21 mouse cellular contexts compared by ENCODE assay signal in the genomic region with DNA sequence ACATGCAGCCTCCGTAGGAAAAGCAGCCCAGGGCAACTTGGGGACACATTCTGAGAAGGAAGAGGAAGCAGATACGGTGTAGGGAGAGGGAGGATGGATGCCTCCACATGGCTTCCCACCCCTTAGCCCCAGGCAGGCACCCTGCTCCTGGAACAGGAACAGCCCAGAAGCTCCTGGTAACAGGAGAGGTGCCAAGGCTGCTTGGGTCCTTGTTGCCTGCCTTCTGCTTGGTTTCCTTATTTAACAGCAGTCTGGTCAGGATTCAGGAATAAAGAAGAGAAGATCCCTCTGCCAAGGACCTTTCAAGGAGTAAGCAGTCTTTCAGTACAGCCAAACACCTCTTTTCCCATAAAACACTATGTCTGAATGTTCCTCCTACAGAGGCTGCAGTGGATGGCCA. TPM values are rescaled to one million over a fixed set of nuclear protein-coding genes. Genes with fewer than 3 reads are reported as not detected.
DNase-seq lines count a peak whose midpoint lies in the region; ATAC-seq and TF ChIP-seq lines count a peak whose summit lies in the region.
"Had no signal": no experiment of that assay in that cellular context is flagged by ENCODE, and none has a peak within 500 bp of the region (broad histone marks: within the 10 kb centered on the region; RNA-seq: fewer than 3 reads in every experiment).

No protein-coding gene starts in this region.

- H3K9ac ChIP-seq in forebrain, postnatal 0 days, result no peak overlapping the region
- H3K9ac ChIP-seq in stomach, postnatal 0 days (ENCODE audit: low read length), result no peak overlapping the region
- H3K9ac ChIP-seq: embryonic facial prominence, embryonic 15.5 days; heart, embryonic 13.5 days; hindbrain, embryonic 15.5 days; limb, embryonic 12.5 days had no signal

- H3K4me2 ChIP-seq in forebrain, postnatal 0 days (ENCODE audit: low read depth), result no peak overlapping the region
- no peak overlapping the region for H3K4me2 ChIP-seq in stomach, postnatal 0 days (replicated peaks; ENCODE audit: low read depth)
- H3K4me2 ChIP-seq: embryonic facial prominence, embryonic 15.5 days; heart, embryonic 13.5 days; hindbrain, embryonic 15.5 days; limb, embryonic 12.5 days had no signal

- H3K27ac ChIP-seq in forebrain, postnatal 0 days (ENCODE audit: low read depth, low read length), result 0 out of 2 replicates have a peak overlapping the region, but pooled peaks have one; percentile 24
- no peak overlapping the region for H3K27ac ChIP-seq in forebrain, embryonic 10.5 days
- no peak overlapping the region for H3K27ac ChIP-seq in stomach, postnatal 0 days (replicated peaks)
- H3K27ac ChIP-seq: embryonic facial prominence, embryonic 15.5 days; gastrocnemius, adult 2 months; heart, embryonic 13.5 days; hindbrain, embryonic 15.5 days; limb, embryonic 12.5 days had no signal

- no peak overlapping the region for H3K4me3 ChIP-seq in forebrain, postnatal 0 days (ENCODE audit: low read depth, low read length)
- H3K4me3 ChIP-seq in forebrain, embryonic 10.5 days, result no peak overlapping the region
- no peak overlapping the region for H3K4me3 ChIP-seq in stomach, postnatal 0 days (ENCODE audit: low read depth, low read length)
- H3K4me3 ChIP-seq: embryonic facial prominence, embryonic 15.5 days; gastrocnemius, adult 2 months; heart, embryonic 13.5 days; hindbrain, embryonic 15.5 days; limb, embryonic 12.5 days had no signal

- no peaks in the 10 kb centered on the region for H3K9me3 ChIP-seq in forebrain, postnatal 0 days (ENCODE audit: low read length)
- no peaks in the 10 kb centered on the region for H3K9me3 ChIP-seq in forebrain, embryonic 10.5 days
- H3K9me3 ChIP-seq in stomach, postnatal 0 days (ENCODE audit: control insufficient read depth, low read length), result no peaks in the 10 kb centered on the region
- H3K9me3 ChIP-seq: embryonic facial prominence, embryonic 15.5 days; heart, embryonic 13.5 days; hindbrain, embryonic 15.5 days; limb, embryonic 12.5 days had no signal

- peak; percentile 63 for ATAC-seq in forebrain, postnatal 0 days
- no peak for ATAC-seq in stomach, postnatal 0 days (ENCODE audit: low FRiP score, low TSS enrichment)
- ATAC-seq: intestine, postnatal 0 days had no signal

- 80% methylated on average over 2 of the region's 2 CpGs for WGBS in forebrain, postnatal 0 days
- 84% methylated on average over 2 of the region's 2 CpGs for WGBS in forebrain, embryonic 10.5 days
- 58% methylated on average over 2 of the region's 2 CpGs for WGBS in stomach, postnatal 0 days

- no peaks in the 10 kb centered on the region; the same call in 1 of the 2 replicates for H3K36me3 ChIP-seq in forebrain, postnatal 0 days (ENCODE audit: insufficient read depth)
- H3K36me3 ChIP-seq in forebrain, embryonic 10.5 days (replicated peaks), result no peaks in the 10 kb centered on the region
- no peaks in the 10 kb centered on the region for H3K36me3 ChIP-seq in stomach, postnatal 0 days (ENCODE audit: control insufficient read depth, insufficient read depth, low read length)
- H3K36me3 ChIP-seq: heart, embryonic 13.5 days; hindbrain, embryonic 15.5 days; limb, embryonic 12.5 days had no signal

- 0 out of 2 replicates have a peak, but pooled peaks cover 4% of the 10 kb centered on the region for H3K4me1 ChIP-seq in forebrain, postnatal 0 days (ENCODE audit: insufficient read depth)
- H3K4me1 ChIP-seq in forebrain, embryonic 10.5 days, result no peaks in the 10 kb centered on the region
- H3K4me1 ChIP-seq in stomach, postnatal 0 days (replicated peaks; ENCODE audit: control insufficient read depth, insufficient read depth), result no peaks in the 10 kb centered on the region
- H3K4me1 ChIP-seq: embryonic facial prominence, embryonic 15.5 days; heart, embryonic 13.5 days; hindbrain, embryonic 15.5 days; limb, embryonic 12.5 days had no signal

- H3K27me3 ChIP-seq in forebrain, postnatal 0 days (ENCODE audit: insufficient read depth, low read length), result no peaks in the 10 kb centered on the region
- H3K27me3 ChIP-seq in forebrain, embryonic 10.5 days (ENCODE audit: poor library complexity, severe bottlenecking), result no peaks in the 10 kb centered on the region
- H3K27me3 ChIP-seq in stomach, postnatal 0 days (ENCODE audit: control insufficient read depth, insufficient read depth, low read length), result no peaks in the 10 kb centered on the region
- H3K27me3 ChIP-seq: embryonic facial prominence, embryonic 15.5 days; heart, embryonic 13.5 days; hindbrain, embryonic 15.5 days; limb, embryonic 12.5 days had no signal

- no peak for TF ChIP-seq EP300 in stomach, postnatal 0 days (optimal IDR thresholded peaks at IDR 0.05)

- peak; percentile 54 for DNase-seq in forebrain, postnatal 0 days
- no peak for DNase-seq in forebrain, embryonic 10.5 days (ENCODE audit: extremely low spot score, low spot score)
- peak; percentile 35 for DNase-seq in layer of hippocampus, adult 11-12 months (ENCODE audit: low spot score)
- no peak for DNase-seq in layer of hippocampus, postnatal 10 days (ENCODE audit: low spot score in 2 of 2)
- DNase-seq in right cerebral cortex, adult 18-20 months, result peak; percentile 63
- DNase-seq in right cerebral cortex, adult 2 months (ENCODE audit: low spot score in 2 of 2), result no peak
- no peak for DNase-seq in stomach, postnatal 0 days (ENCODE audit: low spot score)
- no peak for DNase-seq in thymus, adult 18-20 months
- DNase-seq: embryo, embryonic 11 days; gastrocnemius, adult 2 months; heart, adult 11 months; heart, postnatal 36 days; lung, postnatal 14 days had no signal

- no peak for TF ChIP-seq CTCF in forebrain, postnatal 0 days (IDR thresholded peaks at IDR 0.05; ENCODE audit: low read depth)
- TF ChIP-seq CTCF in stomach, postnatal 0 days (IDR thresholded peaks at IDR 0.05; ENCODE audit: low read depth), result no peak

RNA-seq across cellular contexts. Expression of gene Cldn20, which starts 36.8 kb away (rescaled TPM):
- total RNA-seq in forebrain, postnatal 0 days (2014; rRNA removed), result 1.4 and 2.8 TPM in 2 replicates
- polyA plus RNA-seq in forebrain, postnatal 0 days (2015; fragmentation: Nextera tagmentation; extraction: Ambion mirVana), result 1.6 and 2.0 TPM in 2 replicates
- polyA plus RNA-seq in forebrain, embryonic 10.5 days (2016; fragmentation: Nextera tagmentation; extraction: Ambion mirVana), result not detected in 2 replicates
- total RNA-seq in layer of hippocampus, postnatal 10 days (2021), result under 1 TPM; 0.74 to 0.98 TPM
- polyA plus RNA-seq in stomach, postnatal 0 days (2015; fragmentation: Nextera tagmentation; extraction: Ambion mirVana), result not detected in 2 replicates
- total RNA-seq: gastrocnemius, adult 2 months; heart, postnatal 36 days; layer of hippocampus, postnatal 25 days had no signal
- polyA plus RNA-seq: forebrain, embryonic 11.5 days; heart, embryonic 13.5 days; intestine, postnatal 0 days; limb, embryonic 12.5 days; neural tube, embryonic 14.5 days had no signal

Comparison
In these comparisons a context has a peak if more than half of its experiments do, and no peak if none do; other contexts are left out.
1. DNase-seq: peak in forebrain, postnatal 0 days (single experiment), layer of hippocampus, adult 11-12 months (single experiment) and right cerebral cortex, adult 18-20 months (single experiment); none in forebrain, embryonic 10.5 days (single experiment), layer of hippocampus, postnatal 10 days (0 of 2), right cerebral cortex, adult 2 months (0 of 2), stomach, postnatal 0 days (single experiment) and thymus, adult 18-20 months (0 of 2).